Mouse (Mus musculus) embryonic fibroblast, embryonic 13.5 days (primary cell): ENCODE measurements around the gene Ngef.

Experiments
- CTCF ChIP-seq: IDR thresholded peaks from 2 replicates; pipeline ENCODE4 v1.5.1; 2011; ENCODE audit warnings: mild to moderate bottlenecking, control low read depth, low read length, moderate library complexity, borderline replicate concordance; ENCODE audit not compliant: insufficient read depth
- POLR2A ChIP-seq: IDR thresholded peaks from 2 replicates; pipeline ENCODE4 v1.6.1; 2011; ENCODE audit warnings: low read depth, mild to moderate bottlenecking, control low read depth, low read length, moderate library complexity

DNA sequence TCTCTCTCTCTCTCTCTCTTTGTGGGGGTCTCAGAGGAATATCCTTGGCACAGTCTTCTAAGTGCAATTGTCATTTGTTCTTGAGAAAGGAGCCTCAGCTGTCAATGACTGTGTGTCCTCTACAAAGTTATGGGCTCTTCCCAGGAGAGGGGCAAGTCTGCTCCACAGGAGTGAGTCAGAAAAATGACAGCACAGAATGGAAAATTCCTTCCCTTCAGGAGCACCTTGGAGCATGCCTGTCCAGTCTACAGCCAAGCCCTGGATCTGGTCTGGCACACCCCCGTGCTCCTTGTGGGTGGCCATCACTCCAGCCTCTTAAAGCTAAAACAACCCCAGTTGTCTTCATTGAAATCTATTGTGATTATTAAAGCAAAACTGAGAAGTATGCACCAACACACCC is 52.1 kb downstream of the Ngef start:
- no peak for TF ChIP-seq CTCF
- no peak for TF ChIP-seq POLR2A
